Mouse (Mus musculus) CH12.LX (cell line): ENCODE data around the gene Tnpo2. TPM values are rescaled to one million over a fixed set of nuclear protein-coding genes. Genes with fewer than 3 reads are reported as not detected.

Source experiments
- DNase-seq: peaks from one replicate; pipeline ENCODE4 v3.0.0-alpha.2; 2013; ENCODE audit errors: extremely low read depth
- H3K27ac ChIP-seq: 2 replicates; pipeline ENCODE4 v1.5.1; 2012; ENCODE audit warnings: low read depth, mild to moderate bottlenecking, control low read depth, moderate library complexity; ENCODE audit not compliant: insufficient read depth
- H3K27me3 ChIP-seq: replicated peaks from 2 replicates; pipeline ENCODE3; 2012; ENCODE audit warnings: inconsistent platforms
- H3K36me3 ChIP-seq, 2 experiments: replicated peaks in 1 of 2; 2 replicates each; pipeline versions ENCODE3 to v1.6.1; 2012; ENCODE audit warnings: inconsistent platforms in 1 of 2, low read length in 1 of 2, mild to moderate bottlenecking in 1 of 2, mixed read lengths in 1 of 2, moderate library complexity in 1 of 2; ENCODE audit not compliant: control insufficient read depth in 1 of 2, insufficient read depth in 1 of 2
- H3K4me1 ChIP-seq, 2 experiments: 2 replicates each; pipeline ENCODE4 v1.6.1; 2012; ENCODE audit warnings: inconsistent platforms in 1 of 2, moderate library complexity in 1 of 2; ENCODE audit not compliant: insufficient read depth in 2 of 2, control insufficient read depth in 1 of 2
- H3K4me2 ChIP-seq: 2 replicates; pipeline ENCODE4 v1.6.1; 2012; ENCODE audit warnings: low read depth, mild to moderate bottlenecking, control low read depth; ENCODE audit not compliant: poor library complexity, insufficient read depth, severe bottlenecking
- H3K4me3 ChIP-seq, 3 experiments: fragments of 150-350 bp in 1 of 3; sonication (generic) in 1 of 3; replicated peaks in 1 of 3; 2 replicates each; pipeline versions ENCODE3 to v1.5.1; 2011 to 2012; ENCODE audit warnings: low read depth in 2 of 3, low read length in 2 of 3, mild to moderate bottlenecking in 2 of 3, moderate library complexity in 2 of 3, control low read depth in 1 of 3, improper control_type of control experiment in 1 of 3, inconsistent platforms in 1 of 3, mixed read lengths in 1 of 3; ENCODE audit not compliant: poor library complexity in 1 of 3
- H3K79me2 ChIP-seq: replicated peaks from 2 replicates; pipeline ENCODE4 v1.6.1; 2012; ENCODE audit warnings: mild to moderate bottlenecking, moderate library complexity; ENCODE audit not compliant: control insufficient read depth, poor library complexity, insufficient read depth, severe bottlenecking; ENCODE audit errors: extremely low read depth
- H3K9ac ChIP-seq: 2 replicates; pipeline ENCODE4 v1.6.1; 2012; ENCODE audit warnings: low read depth, mild to moderate bottlenecking, control low read depth, moderate library complexity; ENCODE audit not compliant: insufficient read depth
- H3K9me3 ChIP-seq: replicated peaks from 2 replicates; pipeline ENCODE3; 2012; ENCODE audit warnings: low read length, inconsistent platforms, mixed read lengths
- CHD2 ChIP-seq: IDR thresholded peaks from 2 replicates; pipeline ENCODE4 v1.6.1; 2011; ENCODE audit warnings: low read length, improper control_type of control experiment
- EP300 ChIP-seq: IDR thresholded peaks from 2 replicates; pipeline ENCODE4 v1.6.1; 2011; ENCODE audit warnings: low read length, improper control_type of control experiment
- IRF4 ChIP-seq: IDR thresholded peaks from 2 replicates; pipeline ENCODE4 v1.6.1; 2014; ENCODE audit warnings: low read depth, mild to moderate bottlenecking, inconsistent platforms, low read length, improper control_type of control experiment
- MEF2A ChIP-seq: IDR thresholded peaks from 2 replicates; pipeline ENCODE4 v1.6.1; 2014; ENCODE audit warnings: low read depth, mild to moderate bottlenecking, inconsistent platforms, low read length, improper control_type of control experiment, borderline replicate concordance
- MXI1 ChIP-seq: IDR thresholded peaks from 2 replicates; pipeline ENCODE4 v1.6.1; 2011; ENCODE audit warnings: mild to moderate bottlenecking, low read depth, low read length, improper control_type of control experiment
- MYC ChIP-seq: IDR thresholded peaks from 2 replicates; pipeline ENCODE4 v1.6.1; 2011; ENCODE audit warnings: low read depth, mild to moderate bottlenecking, improper control_type of control experiment, low read length
- PAX5 ChIP-seq: IDR thresholded peaks from 2 replicates; pipeline ENCODE4 v1.6.1; 2012; ENCODE audit warnings: low read length, inconsistent platforms, mixed read lengths
- SIN3A ChIP-seq: IDR thresholded peaks from 2 replicates; pipeline ENCODE4 v1.6.1; 2012; ENCODE audit warnings: low read length, improper control_type of control experiment, inconsistent platforms
- USF1 ChIP-seq: IDR thresholded peaks from 2 replicates; pipeline ENCODE4 v1.6.1; 2014; ENCODE audit warnings: low read depth, mild to moderate bottlenecking, inconsistent platforms, low read length, improper control_type of control experiment
- ZC3H11A ChIP-seq: IDR thresholded peaks from 2 replicates; pipeline ENCODE4 v1.6.1; 2012; ENCODE audit warnings: low read depth, mild to moderate bottlenecking, inconsistent platforms, low read length, improper control_type of control experiment
- ZKSCAN1 ChIP-seq: IDR thresholded peaks from 2 replicates; pipeline ENCODE4 v1.6.1; 2012; ENCODE audit warnings: low read depth, inconsistent platforms, low read length, improper control_type of control experiment, borderline replicate concordance
- dilution Hi-C: fragments of 300-500 bp; cut with MboI; formaldehyde crosslinking; loops from 2 replicates; pipeline ENCODE4 v1.14.3; 2020; ENCODE audit warnings: low sequenced_read_pairs; ENCODE audit not compliant: extremely low pct_unique_long_range_greater_than_20kb, extremely low pct_ligation_motif_present
- in situ Hi-C: fragments of 300-500 bp; cut with MboI; formaldehyde crosslinking; loops from 3 replicates; pipeline ENCODE4 v1.14.3; 2019; ENCODE audit warnings: low sequenced_read_pairs, low pct_ligation_motif_present, low pct_unique_long_range_greater_than_20kb, mixed read lengths
- polyA plus RNA-seq: library from polyadenylated mRNA; unstranded; fragments of >175 nt; gene quantifications from 2 replicates; pipeline ENCODE4 v1.2.1, GENCODE M21; 2012; ENCODE audit warnings: low read depth; ENCODE audit not compliant: insufficient read length
- total RNA-seq, 2 experiments: library from RNA; depleted of rRNA; stranded (reverse); fragments of 300-350 nt in 1 of 2; fragments of >200 nt in 1 of 2; gene quantifications; 2 replicates each; pipeline ENCODE4 v1.2.3; 2012 to 2014

Gene Tnpo2
- total and polyA plus RNA-seq, 3 experiments = 36.3 to 57.0 (median 48.0) TPM

GRCm38 (mm10) chr8:85100076-85100665 lies 63.5 kb downstream of the Tnpo2 start:
- no peak for DNase-seq
- Histone ChIP-seq H3K27ac (peak overlapping the region; percentile 32; the same call in 1 of the 2 replicates), H3K9me3 (peaks cover 2% of the 10 kb centered on the region), H3K4me1 (peaks cover 4 to 18% of the 10 kb centered on the region in 2 experiments), H3K4me2 (no peak overlapping the region), H3K27me3 (no peaks in the 10 kb centered on the region), H3K36me3 (peaks cover 35 to 44% of the 10 kb centered on the region in 2 experiments), H3K79me2 (no peaks in the 10 kb centered on the region), H3K4me3 (no peak overlapping the region), H3K9ac (no peak overlapping the region)
- no peak for TF ChIP-seq USF1
- no peak for TF ChIP-seq ZC3H11A
- TF ChIP-seq EP300 = no peak
- TF ChIP-seq MXI1 = no peak
- TF ChIP-seq ZKSCAN1 = no peak
- no peak for TF ChIP-seq MEF2A
- TF ChIP-seq IRF4 = no peak
- TF ChIP-seq MYC = no peak
- TF ChIP-seq CHD2 = no peak
- TF ChIP-seq SIN3A = no peak
- TF ChIP-seq PAX5 = no peak
- in situ Hi-C loops = no loop called here
- dilution Hi-C loops = no loop called here

Other genes with a start within 250 kb of the Tnpo2 start
Only the 20 nearest of the 29 such genes appear.
- 0.34 and 0.38 TPM in 2 replicates for gene Klf1, start 135.0 kb upstream of the Tnpo2 start, total RNA-seq (2012; rRNA removed)
- 0.20 and 0.24 TPM in 2 replicates for gene Klf1, start 135.0 kb upstream of the Tnpo2 start, total RNA-seq (2014; rRNA removed)
- gene Klf1, start 135.0 kb upstream of the Tnpo2 start, polyA plus RNA-seq = 0.20 and 0.26 TPM in 2 replicates
- gene Dnase2a, start 128.4 kb upstream of the Tnpo2 start, total RNA-seq (2012; rRNA removed) = 12.8 and 13.6 TPM in 2 replicates
- 15.0 and 18.4 TPM in 2 replicates for gene Dnase2a, start 128.4 kb upstream of the Tnpo2 start, total RNA-seq (2014; rRNA removed)
- gene Dnase2a, start 128.4 kb upstream of the Tnpo2 start, polyA plus RNA-seq = 25.4 and 31.4 TPM in 2 replicates
- gene Mast1, start 99.6 kb upstream of the Tnpo2 start, total RNA-seq (2012; rRNA removed) = 0.08 and 0.21 TPM in 2 replicates
- not detected in 2 replicates for gene Mast1, start 99.6 kb upstream of the Tnpo2 start, total RNA-seq (2014; rRNA removed)
- 0.34 and 0.55 TPM in 2 replicates for gene Mast1, start 99.6 kb upstream of the Tnpo2 start, polyA plus RNA-seq
- 0.17 and 0.21 TPM in 2 replicates for gene Rtbdn, start 89.9 kb upstream of the Tnpo2 start, total RNA-seq (2012; rRNA removed)
- gene Rtbdn, start 89.9 kb upstream of the Tnpo2 start, total RNA-seq (2014; rRNA removed) = not detected in 2 replicates
- gene Rtbdn, start 89.9 kb upstream of the Tnpo2 start, polyA plus RNA-seq = 0.93 and 1.8 TPM in 2 replicates
- 1.8 and 3.1 TPM in 2 replicates for gene Gm49661, start 67.5 kb upstream of the Tnpo2 start, total RNA-seq (2012; rRNA removed)
- gene Gm49661, start 67.5 kb upstream of the Tnpo2 start, total RNA-seq (2014; rRNA removed) = not detected in 2 replicates
- not detected in 2 replicates for gene Gm49661, start 67.5 kb upstream of the Tnpo2 start, polyA plus RNA-seq
- 218 and 231 TPM in 2 replicates for gene Prdx2, start 67.3 kb upstream of the Tnpo2 start, total RNA-seq (2012; rRNA removed)
- 231 and 232 TPM in 2 replicates for gene Prdx2, start 67.3 kb upstream of the Tnpo2 start, total RNA-seq (2014; rRNA removed)
- gene Prdx2, start 67.3 kb upstream of the Tnpo2 start, polyA plus RNA-seq = 158 and 159 TPM in 2 replicates
- gene Rnaseh2a, start 67.1 kb upstream of the Tnpo2 start, total RNA-seq (2012; rRNA removed) = 104 and 115 TPM in 2 replicates
- 71.6 and 76.2 TPM in 2 replicates for gene Rnaseh2a, start 67.1 kb upstream of the Tnpo2 start, total RNA-seq (2014; rRNA removed)
- 83.1 and 88.1 TPM in 2 replicates for gene Rnaseh2a, start 67.1 kb upstream of the Tnpo2 start, polyA plus RNA-seq
- gene Junb, start 58.2 kb upstream of the Tnpo2 start, total RNA-seq (2012; rRNA removed) = 226 and 342 TPM in 2 replicates
- gene Junb, start 58.2 kb upstream of the Tnpo2 start, total RNA-seq (2014; rRNA removed) = 175 and 217 TPM in 2 replicates
- gene Junb, start 58.2 kb upstream of the Tnpo2 start, polyA plus RNA-seq = 63.4 and 66.4 TPM in 2 replicates
- 17.6 and 24.7 TPM in 2 replicates for gene Hook2, start 46.3 kb upstream of the Tnpo2 start, total RNA-seq (2012; rRNA removed)
- 7.1 TPM in 2 replicates for gene Hook2, start 46.3 kb upstream of the Tnpo2 start, total RNA-seq (2014; rRNA removed)
- 9.8 and 11.7 TPM in 2 replicates for gene Hook2, start 46.3 kb upstream of the Tnpo2 start, polyA plus RNA-seq
- 0.21 TPM in 1 of 2 replicates, not detected in the other for gene Best2, start 22.4 kb upstream of the Tnpo2 start, total RNA-seq (2012; rRNA removed)
- gene Best2, start 22.4 kb upstream of the Tnpo2 start, total RNA-seq (2014; rRNA removed) = not detected in 2 replicates
- 0.23 TPM in 1 of 2 replicates, not detected in the other for gene Best2, start 22.4 kb upstream of the Tnpo2 start, polyA plus RNA-seq
- gene Asna1, start 11.6 kb upstream of the Tnpo2 start, total RNA-seq (2012; rRNA removed) = 109 and 125 TPM in 2 replicates
- 108 and 119 TPM in 2 replicates for gene Asna1, start 11.6 kb upstream of the Tnpo2 start, total RNA-seq (2014; rRNA removed)
- 127 and 132 TPM in 2 replicates for gene Asna1, start 11.6 kb upstream of the Tnpo2 start, polyA plus RNA-seq
- 151 and 202 TPM in 2 replicates for gene Trir, start 10.1 kb upstream of the Tnpo2 start, total RNA-seq (2012; rRNA removed)
- gene Trir, start 10.1 kb upstream of the Tnpo2 start, total RNA-seq (2014; rRNA removed) = 190 and 209 TPM in 2 replicates
- gene Trir, start 10.1 kb upstream of the Tnpo2 start, polyA plus RNA-seq = 185 and 244 TPM in 2 replicates
- 14.1 and 21.9 TPM in 2 replicates for gene Fbxw9, start 23.1 kb downstream of the Tnpo2 start, total RNA-seq (2012; rRNA removed)
- gene Fbxw9, start 23.1 kb downstream of the Tnpo2 start, total RNA-seq (2014; rRNA removed) = 6.4 and 7.3 TPM in 2 replicates
- gene Fbxw9, start 23.1 kb downstream of the Tnpo2 start, polyA plus RNA-seq = 10.4 and 11.7 TPM in 2 replicates
- not detected in 2 replicates for gene Gm5741, start 31.1 kb downstream of the Tnpo2 start, total RNA-seq (2012; rRNA removed)
- not detected in 2 replicates for gene Gm5741, start 31.1 kb downstream of the Tnpo2 start, total RNA-seq (2014; rRNA removed)
- gene Gm5741, start 31.1 kb downstream of the Tnpo2 start, polyA plus RNA-seq = 1.0 TPM in 1 of 2 replicates, not detected in the other
- 44.7 and 66.4 TPM in 2 replicates for gene Dhps, start 34.8 kb downstream of the Tnpo2 start, total RNA-seq (2012; rRNA removed)
- gene Dhps, start 34.8 kb downstream of the Tnpo2 start, total RNA-seq (2014; rRNA removed) = 60.1 and 64.6 TPM in 2 replicates
- gene Dhps, start 34.8 kb downstream of the Tnpo2 start, polyA plus RNA-seq = 77.3 and 88.5 TPM in 2 replicates
- gene Wdr83os, start 43.8 kb downstream of the Tnpo2 start, total RNA-seq (2012; rRNA removed) = 34.3 and 40.9 TPM in 2 replicates
- gene Wdr83os, start 43.8 kb downstream of the Tnpo2 start, total RNA-seq (2014; rRNA removed) = 38.5 and 43.5 TPM in 2 replicates
- gene Wdr83os, start 43.8 kb downstream of the Tnpo2 start, polyA plus RNA-seq = 98.3 and 103 TPM in 2 replicates
- 24.6 and 25.8 TPM in 2 replicates for gene Wdr83, start 44.4 kb downstream of the Tnpo2 start, total RNA-seq (2012; rRNA removed)
- gene Wdr83, start 44.4 kb downstream of the Tnpo2 start, total RNA-seq (2014; rRNA removed) = 4.8 and 5.5 TPM in 2 replicates
- gene Wdr83, start 44.4 kb downstream of the Tnpo2 start, polyA plus RNA-seq = 34.4 and 35.6 TPM in 2 replicates
- gene Man2b1, start 46.4 kb downstream of the Tnpo2 start, total RNA-seq (2012; rRNA removed) = 45.6 and 47.9 TPM in 2 replicates
- gene Man2b1, start 46.4 kb downstream of the Tnpo2 start, total RNA-seq (2014; rRNA removed) = 29.1 and 29.7 TPM in 2 replicates
- gene Man2b1, start 46.4 kb downstream of the Tnpo2 start, polyA plus RNA-seq = 36.8 and 40.7 TPM in 2 replicates
- gene Zfp791, start 86.2 kb downstream of the Tnpo2 start, total RNA-seq (2012; rRNA removed) = 0.98 and 1.3 TPM in 2 replicates
- 0.72 and 1.1 TPM in 2 replicates for gene Zfp791, start 86.2 kb downstream of the Tnpo2 start, total RNA-seq (2014; rRNA removed)
- gene Zfp791, start 86.2 kb downstream of the Tnpo2 start, polyA plus RNA-seq = 0.81 and 1.3 TPM in 2 replicates
- not detected in 2 replicates for gene Cks1brt, start 115.0 kb downstream of the Tnpo2 start, total RNA-seq (2012; rRNA removed)
- gene Cks1brt, start 115.0 kb downstream of the Tnpo2 start, total RNA-seq (2014; rRNA removed) = not detected in 2 replicates
- gene Cks1brt, start 115.0 kb downstream of the Tnpo2 start, polyA plus RNA-seq = not detected in 2 replicates